Mouse (Mus musculus) cerebellum, adult 2 months (tissue): ENCODE data around the gene Fryl.

Source experiments
- CTCF ChIP-seq: fragments of 200-500 bp; IDR thresholded peaks from 2 replicates; pipeline ENCODE4 v1.5.1; 2011; ENCODE audit warnings: low read depth, mild to moderate bottlenecking, control low read depth, low read length, moderate library complexity, borderline replicate concordance; ENCODE audit not compliant: insufficient read depth
- POLR2A ChIP-seq: fragments of 200-500 bp; IDR thresholded peaks from 2 replicates; pipeline ENCODE4 v1.6.1; 2011; ENCODE audit warnings: low read length, control low read depth, borderline replicate concordance; ENCODE audit not compliant: insufficient read depth

- TF ChIP-seq CTCF = peak; percentile 52; the same call in 1 of the 2 replicates
- no peak for TF ChIP-seq POLR2A
Measured at GRCm38 (mm10) chr5:72984091-72984490, 272.3 kb downstream of the Fryl start.
